Mouse (Mus musculus): ENCODE data around the gene Dnmt3c.

DNA sequence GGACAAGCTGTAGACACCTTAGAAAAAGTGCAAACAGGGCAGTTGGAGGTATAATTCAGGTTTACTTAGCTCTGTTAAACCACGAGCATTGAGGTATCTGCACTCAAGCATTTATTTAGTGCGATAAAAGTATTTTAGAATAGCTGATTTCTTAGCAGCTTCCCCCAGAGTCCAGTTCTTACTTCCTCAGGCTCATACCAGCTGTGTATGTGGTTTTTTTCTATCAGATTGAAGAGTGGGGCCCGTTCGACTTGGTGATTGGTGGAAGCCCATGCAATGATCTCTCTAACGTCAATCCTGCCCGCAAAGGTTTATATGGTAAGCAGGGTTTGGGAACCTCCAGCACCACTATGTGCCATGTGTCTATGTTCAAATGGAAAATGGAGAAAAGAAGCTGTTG is 19.5 kb upstream of the Dnmt3c start:
- TF ChIP-seq CTCF (IDR thresholded peaks at IDR 0.05; ENCODE audit: control insufficient read depth, insufficient read depth, insufficient read length) (no peak), MAX (IDR thresholded peaks at IDR 0.05) (no peak), FOSL1 (IDR thresholded peaks at IDR 0.05; ENCODE audit: insufficient read depth, low read length, poor library complexity, severe bottlenecking) (no peak), USF1 (IDR thresholded peaks at IDR 0.05; ENCODE audit: low read depth) (no peak), MYOG (IDR thresholded peaks at IDR 0.05; ENCODE audit: control insufficient read depth, extremely low read depth, insufficient read length) (no peak), MYOD1 (IDR thresholded peaks at IDR 0.05; ENCODE audit: control insufficient read depth, insufficient read length, low read depth) (no peak)

Data from C2C12 (cell line).